Mouse (Mus musculus) testis, postnatal 14 days (tissue): ENCODE data around the gene Efna4.
A peak's percentile ranks its signal among the peaks of the same experiment; 100 is the strongest.

Experiments used
- DNase-seq: peaks from one replicate; pipeline ENCODE4 v3.0.0; 2021; ENCODE audit warnings: low spot score

Gene Efna4

DNA sequence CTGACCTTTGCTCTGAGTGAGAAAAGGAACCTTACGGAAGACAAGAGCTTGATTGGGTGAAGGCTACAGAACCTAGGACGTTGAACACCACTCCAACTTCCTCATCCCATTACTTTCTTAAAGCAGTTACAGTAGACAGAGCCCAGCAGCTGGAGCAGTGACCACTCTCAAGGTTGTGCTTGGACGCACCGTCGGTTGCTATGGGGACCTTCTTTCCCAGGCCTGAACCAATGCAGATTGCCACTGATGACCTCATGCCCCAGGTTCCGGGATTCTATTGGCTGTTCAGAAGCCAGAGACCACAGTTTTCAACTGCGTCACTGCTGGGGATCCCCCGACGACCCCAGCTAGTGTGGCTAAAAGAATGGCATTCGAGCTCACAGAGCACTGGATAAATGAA is 6.9 kb downstream of the Efna4 start:
- no peak for DNase-seq

DNA sequence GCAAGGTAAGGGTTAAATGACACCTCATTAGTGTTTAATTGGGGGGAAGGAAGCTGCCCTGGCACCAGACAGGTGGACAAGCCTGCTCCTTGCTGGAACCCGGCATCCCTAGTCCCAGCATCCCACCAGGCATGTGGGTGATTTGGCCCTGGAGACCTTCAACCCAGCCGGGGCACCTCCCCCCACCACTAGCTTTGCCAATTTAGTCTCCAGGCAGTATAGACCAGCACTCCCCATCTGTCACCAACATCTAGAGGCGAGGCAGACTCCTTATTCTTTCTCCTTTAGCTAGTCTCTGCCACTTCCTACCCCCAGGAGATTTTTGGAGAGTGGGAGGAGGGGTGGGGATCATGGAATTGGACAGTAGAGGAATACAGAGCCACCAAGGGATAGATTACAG is 7.5 kb downstream of the Efna4 start:
- DNase-seq, result no peak

DNA sequence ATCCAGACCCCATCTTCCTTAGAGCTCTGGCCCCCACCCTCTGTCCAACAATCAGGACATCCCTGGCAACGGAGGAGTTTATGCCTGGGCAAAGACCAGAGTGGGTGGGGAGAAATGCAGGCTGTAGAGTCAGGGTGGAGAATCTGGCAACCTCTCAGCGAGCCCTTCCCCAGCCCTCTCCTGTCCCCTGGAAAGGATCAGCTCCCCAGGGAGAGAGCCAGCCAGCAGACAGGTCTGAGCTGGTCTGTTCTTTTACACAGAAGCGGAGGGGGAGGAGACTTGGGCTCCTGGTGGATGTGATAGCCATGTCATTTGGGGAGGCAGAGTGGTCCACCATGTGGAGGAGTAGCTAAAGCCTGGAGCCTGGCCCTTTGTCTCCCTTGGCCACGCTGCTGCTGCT is 9.2 kb downstream of the Efna4 start:
- DNase-seq, result no peak

DNA sequence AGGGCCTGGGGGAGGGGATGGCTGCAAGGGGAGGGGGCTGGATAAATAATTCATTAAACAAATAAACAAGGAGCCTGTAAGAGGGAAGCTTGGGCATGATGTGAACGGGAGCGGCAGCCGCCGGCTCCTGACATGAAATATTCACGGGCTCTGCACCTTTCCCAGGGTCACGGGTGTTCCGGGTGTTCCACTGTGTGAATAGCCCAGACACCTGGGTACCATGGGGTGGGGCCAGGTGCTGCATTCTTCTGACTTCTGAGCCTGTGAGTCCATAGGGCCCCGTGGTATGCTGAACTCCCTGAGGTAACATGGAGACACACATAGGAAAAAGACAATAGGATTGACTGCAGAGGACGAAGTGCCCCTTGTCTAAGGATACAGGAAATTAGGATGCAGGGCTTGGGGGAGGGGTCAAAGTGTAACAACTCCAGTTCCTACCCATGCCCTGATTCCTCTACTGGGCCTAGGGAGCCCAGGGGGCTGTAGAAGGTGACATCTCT is 10.4 kb downstream of the Efna4 start:
- DNase-seq, result no peak

DNA sequence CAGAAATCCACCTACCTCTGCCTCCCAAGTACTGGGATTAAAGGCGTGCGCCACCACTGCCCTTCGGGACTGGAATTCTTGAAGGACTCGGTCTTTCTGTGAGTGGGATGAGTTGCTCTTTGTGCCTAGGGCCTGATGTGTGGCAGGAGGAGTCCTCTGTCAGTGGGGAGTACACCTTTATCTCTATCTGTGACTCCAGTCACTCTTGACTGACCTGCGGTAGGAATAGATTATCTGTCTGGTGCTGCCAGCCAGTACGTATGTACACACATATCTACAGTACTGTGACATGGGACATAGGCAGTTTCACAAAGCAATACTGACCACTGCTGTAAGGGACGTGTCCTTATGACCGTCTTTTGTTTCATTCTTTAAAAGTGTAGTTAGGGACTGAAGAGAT is 11.9 kb downstream of the Efna4 start:
- DNase-seq, result no peak

DNA sequence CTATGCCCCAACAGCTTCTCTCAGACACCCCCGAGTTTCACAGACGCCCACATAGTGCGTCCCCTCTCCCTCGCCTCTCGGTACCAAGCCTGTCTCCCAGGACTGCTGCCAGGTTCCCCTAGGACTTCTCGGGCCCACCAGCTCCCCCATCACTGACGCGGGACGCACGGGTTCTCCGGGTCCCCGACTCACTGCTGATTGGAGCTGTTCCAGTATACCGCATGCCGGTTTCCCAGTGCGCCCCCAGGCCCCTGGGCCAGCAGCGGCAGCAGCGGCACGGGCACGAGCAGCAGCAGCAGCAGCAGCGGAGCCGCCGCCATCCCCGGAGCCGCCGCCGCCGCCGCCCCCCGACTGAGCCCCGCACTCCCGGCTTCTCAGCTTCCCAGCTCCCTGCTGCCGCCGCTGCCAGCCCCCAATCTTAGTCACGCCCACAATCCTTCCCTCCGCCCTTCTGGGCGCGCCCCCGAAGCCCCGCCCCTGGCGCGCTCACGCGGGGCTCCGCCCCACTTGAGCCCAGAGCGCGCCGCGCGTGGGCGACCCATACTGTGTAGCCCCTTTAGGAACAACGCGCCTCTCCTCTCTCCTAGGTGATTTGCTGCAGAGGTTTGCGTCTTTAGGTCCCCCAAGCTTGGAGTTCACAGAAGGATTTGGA is 15.2 kb downstream of the Efna4 start, which contains the start of gene Efna3:
Gene Efna3, minus strand, starts transcription at position 452 of the 652 bp plus-strand sequence.
- DNase-seq, result peak; percentile 74

DNA sequence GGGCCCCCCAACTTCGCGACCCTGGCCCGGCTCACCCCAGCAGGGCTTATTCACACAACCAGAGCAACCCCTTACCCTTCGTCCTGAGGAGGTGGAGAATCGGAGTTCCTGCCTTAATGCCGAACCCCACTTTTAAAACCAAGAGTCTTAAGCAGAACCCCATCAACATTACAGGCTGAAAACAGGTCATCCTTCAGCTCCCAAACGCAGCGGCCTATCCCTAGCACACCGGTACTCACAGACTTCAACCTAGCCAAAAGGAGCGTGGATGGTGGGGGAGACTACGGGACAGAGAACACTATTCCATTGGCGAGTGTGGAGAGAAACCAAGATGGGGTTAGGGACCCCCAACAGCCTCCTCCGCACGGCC is 15.7 kb downstream of the Efna4 start:
- DNase-seq, result no peak

DNA sequence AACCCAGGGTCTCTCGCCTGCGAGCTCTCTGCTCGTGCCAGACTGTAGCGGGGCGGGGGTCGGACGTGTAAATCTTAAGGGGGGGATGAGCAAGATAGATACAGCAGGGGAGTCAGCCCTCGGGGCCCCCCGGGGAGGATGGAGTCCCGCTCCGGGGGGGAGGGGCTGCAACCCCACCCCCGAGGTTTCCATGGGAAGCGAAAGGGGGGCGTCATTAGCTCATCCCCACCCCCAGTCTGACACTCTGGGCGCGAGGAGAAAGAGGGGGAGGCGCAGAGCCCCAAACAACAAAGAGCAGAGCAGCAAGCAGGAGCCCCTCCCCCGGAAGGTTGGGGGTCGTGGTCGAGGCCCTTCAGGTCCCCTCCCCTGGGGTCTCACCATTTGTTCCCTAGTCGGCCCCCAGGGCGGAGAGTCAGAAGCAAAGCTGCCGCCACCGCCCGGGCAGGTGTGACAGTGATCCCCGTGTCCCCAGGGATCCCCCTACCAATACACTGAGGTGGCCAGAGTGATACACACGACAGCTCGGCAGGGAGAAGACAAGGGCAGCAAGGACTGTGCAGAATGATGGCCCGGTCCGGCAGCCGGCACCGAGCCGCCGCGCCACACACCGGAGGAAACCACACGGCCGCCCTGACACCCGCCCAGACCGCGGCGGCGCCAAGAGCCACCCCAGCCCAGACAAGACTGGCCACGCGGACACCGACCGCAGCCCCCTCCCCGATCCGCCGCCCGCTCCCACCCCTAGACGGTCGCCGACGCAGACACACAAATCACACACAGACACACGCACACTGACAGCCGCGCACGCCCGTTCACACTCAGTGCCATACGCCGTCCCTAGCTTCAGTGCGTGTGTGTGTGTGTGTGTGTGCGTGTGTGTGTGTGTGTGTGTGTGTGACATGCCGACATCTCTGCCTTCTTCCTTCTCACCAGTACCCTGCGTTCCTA is 16.4 kb downstream of the Efna4 start:
- no peak for DNase-seq

DNA sequence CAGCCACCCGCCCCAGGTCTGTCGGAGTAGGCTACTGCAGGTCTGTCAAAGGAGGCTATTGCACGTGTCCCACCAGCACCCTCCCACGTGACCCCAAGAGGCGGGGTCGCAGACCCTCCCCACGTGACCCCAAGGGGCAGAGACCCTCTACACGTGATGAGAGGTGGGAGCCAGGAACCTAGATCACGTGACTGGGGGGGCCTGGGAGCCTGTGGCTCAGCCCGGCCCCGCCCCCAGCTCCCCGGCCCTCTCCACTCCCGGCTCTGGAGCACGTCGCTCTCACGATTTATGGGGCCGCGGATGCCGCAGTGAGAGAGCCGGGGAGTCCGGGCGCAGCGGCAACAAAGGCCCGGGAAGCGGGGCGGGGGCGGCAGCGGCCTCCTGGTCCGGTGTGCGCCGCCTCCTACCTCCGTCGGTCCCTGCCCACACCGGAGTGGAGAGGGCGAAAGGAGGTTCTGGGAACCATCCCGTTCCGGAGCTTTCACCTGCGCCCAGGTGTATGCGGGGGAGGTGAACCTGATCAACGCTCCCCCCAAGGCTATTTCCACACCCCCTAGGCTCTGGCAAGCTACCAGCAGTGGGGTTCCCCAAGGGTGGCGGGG is 17.1 kb downstream of the Efna4 start:
- DNase-seq, result peak; percentile 88

DNA sequence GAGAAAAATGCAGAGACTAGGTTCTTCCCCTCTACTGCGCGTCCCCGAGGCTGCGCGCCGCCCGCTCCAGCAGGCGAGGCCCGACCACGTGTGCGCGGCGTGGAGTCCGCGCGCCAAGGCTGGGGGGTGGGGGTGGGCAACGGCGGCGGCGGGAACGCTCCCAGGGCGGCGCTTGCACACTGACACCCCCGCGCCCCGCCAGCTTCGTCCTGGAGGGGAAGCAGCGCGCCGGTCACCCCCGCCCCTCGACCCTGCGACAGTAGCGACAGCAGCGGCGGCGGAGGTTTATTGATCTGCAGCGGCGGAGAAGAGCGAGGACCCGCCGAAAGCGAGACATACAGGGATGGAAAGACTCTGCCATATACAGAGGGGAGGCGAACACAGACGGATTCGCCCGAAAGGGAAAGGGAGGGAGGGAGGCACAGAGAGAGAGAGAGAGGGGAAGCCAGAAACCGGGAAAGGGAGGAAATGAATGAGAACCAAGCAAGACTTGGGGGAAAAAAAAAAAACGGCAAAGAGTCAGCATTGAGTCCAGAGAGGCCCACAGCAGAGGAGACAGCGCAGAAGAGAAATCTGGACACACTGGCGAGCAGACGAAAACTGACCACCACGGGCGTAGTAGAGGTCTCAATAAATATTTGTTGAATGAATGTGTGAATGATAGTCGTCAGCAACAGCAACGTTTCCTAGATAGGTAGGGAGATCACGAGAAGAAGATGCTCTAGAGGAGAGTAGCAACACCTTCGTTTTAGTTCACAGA is 18.1 kb downstream of the Efna4 start:
- DNase-seq, result no peak

DNA sequence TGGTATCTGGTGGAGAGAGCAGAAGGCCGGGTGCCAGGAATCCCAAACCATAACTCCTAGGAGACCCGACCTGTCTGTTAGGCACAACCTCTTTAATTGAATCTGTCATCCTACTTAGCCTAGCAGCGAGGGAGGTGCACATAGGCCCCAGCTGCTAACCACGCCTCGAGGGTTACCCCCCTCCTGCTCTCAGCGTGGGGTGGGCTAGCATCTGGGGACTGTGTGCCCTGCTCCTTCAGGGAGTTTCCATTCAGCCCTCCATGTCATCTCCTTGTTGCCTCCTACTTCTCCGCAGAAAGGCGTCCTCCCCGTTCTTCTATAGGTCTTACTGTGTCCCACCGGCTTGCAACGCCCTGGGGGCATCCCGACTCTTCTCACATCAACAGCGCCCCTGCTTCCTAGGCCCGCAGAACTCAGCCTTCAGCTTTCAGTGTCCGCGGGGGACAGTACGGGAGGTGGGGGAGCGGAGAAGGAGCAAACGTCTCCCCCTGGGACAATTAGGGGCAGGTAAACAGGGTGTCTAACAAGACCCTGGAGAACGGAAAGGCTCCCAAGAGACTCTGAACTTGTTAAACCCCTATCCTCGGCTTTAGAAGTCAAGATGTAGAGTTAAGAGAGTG is 18.7 kb downstream of the Efna4 start:
- DNase-seq, result no peak

DNA sequence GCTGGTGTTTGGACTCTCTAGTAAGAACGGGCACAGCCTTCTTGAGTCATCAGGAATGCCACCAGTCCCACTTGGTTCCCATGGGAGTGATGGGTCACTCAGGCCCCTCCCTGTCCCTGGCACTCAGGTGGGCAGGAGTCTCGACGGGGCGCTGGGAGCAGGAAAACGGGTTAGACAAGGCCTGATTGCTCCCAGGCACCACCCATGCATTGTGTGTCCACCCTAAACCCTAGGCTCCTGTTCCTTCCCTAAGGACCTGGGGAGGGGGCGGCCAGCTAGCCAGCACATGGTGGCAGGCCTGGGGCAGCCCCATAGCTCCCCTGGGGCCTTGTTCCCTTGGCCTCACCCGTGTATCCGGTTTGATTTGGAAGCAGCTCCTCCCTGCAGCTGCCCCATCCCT is 19.5 kb downstream of the Efna4 start:
- DNase-seq, result no peak

DNA sequence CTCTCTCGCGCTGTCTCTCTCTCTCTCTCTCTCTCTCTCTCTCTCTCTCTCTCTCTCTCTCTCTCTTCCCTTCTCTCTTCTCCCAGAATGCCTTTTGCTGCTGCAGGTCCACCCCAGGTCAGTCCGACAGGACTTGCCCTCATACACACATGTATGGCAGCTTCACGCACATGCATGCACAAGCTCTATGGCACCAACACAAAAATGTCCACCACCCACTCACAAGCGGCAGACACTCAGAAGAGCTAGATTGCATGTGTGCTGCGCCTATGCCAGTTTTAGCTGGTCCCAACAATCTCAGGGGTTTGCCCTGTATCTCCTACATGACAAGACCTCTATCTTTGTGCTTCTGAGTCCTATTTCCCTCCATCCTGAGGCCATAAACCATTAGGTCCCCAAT is 20.6 kb downstream of the Efna4 start:
- no peak for DNase-seq

DNA sequence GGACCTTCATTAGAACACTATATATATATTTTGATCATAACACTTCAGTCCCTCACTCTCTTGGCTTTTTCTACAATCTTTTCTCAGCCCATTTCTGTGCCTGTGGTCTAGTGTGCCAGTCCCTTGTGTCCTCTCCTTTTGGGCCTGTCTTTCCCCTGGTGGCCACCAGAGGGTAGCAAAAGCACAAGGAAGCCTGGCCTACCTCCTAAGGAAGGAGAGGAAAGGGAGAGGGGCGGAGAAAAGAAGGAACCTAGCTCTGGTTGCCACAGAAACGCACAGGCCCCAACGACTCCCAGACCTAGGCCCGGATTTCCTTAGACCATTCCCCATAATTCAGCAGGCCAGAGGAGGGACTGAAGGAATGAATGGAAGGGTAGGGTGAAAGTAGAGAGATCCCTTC is 21.0 kb downstream of the Efna4 start:
- DNase-seq, result peak; percentile 82

DNA sequence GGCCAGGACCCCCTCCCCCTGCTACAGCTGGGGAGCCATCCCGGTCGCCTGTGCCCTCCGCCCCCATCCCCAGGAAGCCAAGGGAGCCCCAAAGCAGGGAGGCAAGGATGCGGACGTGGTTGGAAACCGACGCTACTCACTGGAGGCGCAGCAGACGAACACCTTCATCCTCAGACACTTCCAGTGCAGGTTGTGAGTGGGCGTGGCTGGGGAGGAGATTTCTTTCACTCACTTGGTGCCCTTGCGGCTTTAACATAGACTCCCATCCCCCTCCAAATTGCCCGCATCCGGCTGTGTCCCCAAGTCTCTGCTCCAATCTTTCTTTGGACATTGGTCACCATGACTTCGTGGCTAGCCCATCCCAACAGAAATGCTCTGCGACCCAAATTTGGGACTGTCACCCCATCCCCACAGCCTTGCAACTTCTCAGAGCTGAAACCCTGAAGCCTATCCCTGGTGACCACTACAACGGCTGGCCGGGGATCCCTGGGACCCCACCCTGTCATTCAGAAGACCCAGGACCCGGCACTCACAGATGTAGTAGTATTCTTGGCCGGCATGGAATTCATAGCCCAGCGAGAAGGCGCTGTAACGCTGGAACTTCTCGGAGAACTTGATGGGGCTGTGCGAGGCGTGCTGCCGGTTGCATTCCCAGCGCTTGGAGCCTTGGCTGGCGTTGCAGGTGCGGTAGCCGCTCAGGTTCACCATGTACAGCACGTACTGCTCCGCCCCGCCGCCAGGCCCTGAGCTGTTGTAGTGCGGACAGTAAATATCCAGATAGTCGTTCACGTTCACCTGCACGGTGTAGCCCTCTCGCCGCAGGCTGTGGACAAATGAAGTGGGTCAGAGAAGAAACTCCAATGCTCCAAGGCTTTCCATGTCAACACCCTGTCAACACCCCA is 21.6 kb downstream of the Efna4 start:
- peak; percentile 38 for DNase-seq

DNA sequence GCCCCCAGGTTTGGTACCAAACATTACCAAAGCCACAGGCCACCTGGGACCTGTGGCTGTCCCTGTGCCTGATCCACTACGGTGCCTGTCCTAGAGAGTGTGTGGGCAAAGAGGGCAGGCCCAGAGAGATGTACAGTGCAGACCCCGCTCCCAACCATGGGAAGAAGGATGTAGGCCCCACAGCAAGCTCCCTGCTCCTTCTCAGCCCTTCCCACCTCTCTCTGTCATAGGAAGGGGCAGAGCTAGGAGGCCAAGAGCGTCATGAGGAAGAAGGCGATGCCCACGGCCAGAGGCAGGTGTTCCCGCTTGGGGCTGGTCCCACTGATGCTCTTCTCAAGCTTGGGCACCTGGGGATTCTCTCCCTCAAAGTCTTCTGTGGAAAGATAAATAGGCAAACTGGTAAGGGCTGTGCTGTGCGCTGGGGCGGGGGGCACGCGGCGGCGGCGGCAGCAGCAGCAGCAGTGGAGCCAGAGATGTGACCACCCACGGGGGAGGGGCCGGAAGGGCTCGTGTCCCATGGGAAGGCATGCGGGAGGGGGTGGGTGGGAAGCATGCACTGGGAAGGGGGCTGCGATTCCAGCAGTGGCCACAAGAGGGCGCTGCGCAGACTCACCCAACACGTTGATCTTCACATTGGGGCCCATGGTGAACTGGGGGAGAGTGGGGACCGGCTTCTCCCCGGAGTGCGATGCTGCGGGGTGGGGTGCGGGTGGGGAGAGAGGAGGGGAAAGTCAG is 22.5 kb downstream of the Efna4 start:
- peak; percentile 85 for DNase-seq

DNA sequence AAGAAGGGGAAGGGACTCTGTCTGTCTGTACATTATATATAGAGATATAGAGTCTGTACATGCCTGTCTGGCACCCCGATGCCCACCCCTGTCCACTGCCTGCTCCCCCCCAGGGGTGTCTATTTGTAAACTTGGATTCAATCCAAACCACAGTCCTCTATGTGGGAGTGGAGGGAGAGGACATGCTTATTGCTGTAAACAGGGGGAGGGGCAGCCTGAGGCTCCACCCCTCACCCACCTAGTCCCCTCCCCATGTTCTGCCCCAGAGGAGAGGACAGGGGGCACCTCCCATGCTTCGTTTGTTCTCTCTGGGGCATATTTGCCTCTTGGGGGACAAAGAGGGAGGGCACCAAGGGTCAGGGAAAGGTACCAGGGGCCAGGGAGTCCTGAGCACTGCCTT is 23.0 kb downstream of the Efna4 start:
- DNase-seq, result no peak

DNA sequence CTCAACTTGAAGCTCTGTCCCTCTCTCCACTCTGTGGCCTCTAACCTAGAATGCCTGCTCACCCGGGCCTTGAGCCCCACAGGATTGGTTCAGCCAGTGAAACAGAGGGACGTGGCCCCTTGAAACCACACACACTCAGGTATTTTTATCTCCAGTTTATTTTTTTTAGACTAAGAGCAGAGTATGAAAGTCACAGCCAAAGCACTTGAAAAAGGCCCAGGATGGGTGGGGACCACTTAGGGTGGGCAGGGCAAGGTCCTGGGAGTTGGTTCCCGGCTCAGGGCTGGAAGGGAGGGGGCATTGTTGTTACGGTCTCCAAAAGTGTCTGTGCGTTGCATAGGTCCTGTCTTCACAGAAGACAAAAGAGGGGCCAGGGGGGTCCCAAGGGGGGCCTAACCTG is 23.5 kb downstream of the Efna4 start:
- DNase-seq, result no peak

DNA sequence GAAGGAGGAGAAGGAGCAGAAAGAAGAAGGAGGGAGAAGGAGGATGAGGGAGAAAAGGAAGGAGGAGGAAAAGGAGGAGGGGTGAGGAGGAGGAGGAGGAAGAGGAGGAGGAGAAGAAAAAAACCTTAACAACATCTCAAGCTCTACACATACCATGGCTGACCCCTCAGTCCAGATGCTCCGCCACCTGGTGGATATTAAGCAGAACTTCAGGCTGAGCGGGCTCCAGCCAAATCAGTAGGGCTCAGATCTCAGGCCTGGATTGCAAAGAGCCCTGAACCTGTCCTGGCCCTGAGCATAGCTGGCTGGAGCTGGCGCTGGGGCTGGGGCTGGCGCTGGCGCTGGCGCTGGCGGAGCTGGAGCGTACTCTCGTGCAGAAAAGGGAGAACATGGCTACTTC is 29.7 kb downstream of the Efna4 start:
- peak; percentile 65 for DNase-seq
